Mouse (Mus musculus) c-Kit-positive CD71-positive TER-119-negative erythroid progenitor cells, embryonic 14.5 days (primary cell): ENCODE results near the gene Ccdc125.
A peak's percentile ranks its signal among the peaks of the same experiment; 100 is the strongest.
"Not testable (repeated sequence)": the region's sequence is repeated elsewhere in the genome, so short reads cannot be mapped to it uniquely, and the experiment has no call there.

Experiments
- DNase-seq: peaks from one replicate; pipeline ENCODE4 v3.0.0-alpha.2; 2013; ENCODE audit warnings: low read depth

The Ccdc125 gene

DNA sequence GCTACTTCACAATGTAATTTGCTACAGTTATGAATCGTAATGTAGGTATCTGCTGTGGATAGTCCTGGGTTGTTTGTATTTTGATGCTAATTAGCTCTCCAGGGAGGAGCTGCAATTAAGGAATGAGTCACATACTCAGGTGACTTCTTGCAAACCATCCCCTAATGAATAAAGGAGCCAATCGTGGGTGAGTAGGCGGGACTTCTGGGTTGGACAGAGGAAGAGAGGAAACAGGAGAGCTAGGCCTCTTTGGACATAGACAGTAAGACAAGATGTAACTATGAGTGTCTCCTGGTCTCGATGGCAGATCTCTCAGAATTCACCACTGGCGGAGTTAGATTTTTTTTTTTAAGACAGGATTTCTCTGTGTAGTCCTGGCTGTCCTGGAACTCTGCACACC lies 52.1 kb downstream of the Ccdc125 start:
- DNase-seq, result no peak

DNA sequence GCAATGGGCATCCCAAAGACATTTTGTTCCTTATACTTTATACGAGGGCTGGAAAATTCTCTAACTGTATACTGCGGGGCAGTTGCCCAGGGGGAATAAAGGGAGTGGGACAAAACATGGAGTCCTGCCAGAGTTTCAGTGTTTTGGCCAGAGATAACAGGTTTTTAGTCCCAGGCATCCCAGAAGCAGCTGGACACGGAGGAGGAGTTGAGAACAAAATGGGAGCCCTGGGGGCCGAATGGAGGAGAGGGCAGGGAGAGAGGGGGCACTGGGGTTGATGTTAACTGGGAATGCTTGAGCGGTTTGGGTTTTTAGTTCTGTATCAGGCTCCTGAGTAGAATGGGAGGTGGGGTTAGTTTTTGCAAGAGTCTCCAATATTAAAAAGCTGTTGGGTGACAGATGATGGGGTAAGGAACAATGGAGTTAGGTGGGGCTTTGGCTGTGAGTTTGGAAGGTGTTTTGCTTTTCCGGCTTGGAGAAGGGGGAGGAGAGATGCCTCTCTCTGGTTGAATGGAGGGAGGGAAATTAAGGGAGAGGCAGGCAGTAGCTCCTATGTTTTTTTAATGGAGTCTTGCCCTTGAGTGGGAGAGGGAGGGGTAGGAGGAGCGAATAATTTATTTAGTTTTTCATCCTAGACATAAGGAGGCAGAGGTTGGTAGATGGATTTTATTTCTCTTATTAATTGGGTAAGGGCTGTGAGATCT lies 54.7 kb downstream of the Ccdc125 start:
- no peak for DNase-seq

DNA sequence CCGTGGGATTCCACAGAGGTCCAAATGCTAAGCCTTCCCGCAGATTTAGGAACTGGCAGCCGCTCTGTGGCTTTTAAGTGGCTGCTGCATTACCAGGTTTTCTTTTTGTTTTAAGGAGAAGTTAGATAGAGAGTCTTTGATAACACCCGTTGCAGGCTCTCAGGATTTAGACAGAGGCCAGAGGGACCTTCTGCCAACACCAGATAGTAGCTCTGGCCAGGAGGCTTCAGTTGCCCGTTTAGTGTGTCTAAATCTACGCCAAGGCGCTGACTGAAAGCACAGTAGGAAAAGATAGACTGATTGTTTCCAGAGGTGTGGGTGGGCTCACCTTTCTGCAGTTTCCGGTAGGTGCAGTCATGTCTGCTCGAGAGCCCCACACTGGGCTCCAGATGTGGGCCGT lies 55.7 kb downstream of the Ccdc125 start:
- DNase-seq, result peak; percentile 57

GRCm38 (mm10) chr13:100728086-100728485 lies 58.6 kb downstream of the Ccdc125 start:
- no peak for DNase-seq

DNA sequence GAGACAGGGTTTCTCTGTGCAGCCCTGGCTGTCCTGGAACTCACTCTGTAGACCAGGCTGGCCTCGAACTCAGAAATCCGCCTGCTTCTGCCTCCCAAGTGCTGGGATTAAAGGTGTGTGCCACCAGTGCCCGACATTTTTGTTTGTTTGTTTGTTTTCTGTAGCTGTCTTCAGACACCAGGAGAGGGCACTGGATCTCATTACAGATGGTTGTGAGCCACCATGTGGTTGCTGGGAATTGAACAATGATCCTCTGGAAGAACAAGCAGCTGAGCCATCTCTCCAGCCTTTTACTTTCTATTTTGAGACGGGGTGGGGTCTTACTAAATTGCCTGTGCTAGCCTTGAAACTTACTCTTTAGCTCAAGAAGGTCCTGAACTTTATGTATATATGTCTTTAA lies 59.0 kb downstream of the Ccdc125 start:
- DNase-seq, result not testable (repeated sequence)

DNA sequence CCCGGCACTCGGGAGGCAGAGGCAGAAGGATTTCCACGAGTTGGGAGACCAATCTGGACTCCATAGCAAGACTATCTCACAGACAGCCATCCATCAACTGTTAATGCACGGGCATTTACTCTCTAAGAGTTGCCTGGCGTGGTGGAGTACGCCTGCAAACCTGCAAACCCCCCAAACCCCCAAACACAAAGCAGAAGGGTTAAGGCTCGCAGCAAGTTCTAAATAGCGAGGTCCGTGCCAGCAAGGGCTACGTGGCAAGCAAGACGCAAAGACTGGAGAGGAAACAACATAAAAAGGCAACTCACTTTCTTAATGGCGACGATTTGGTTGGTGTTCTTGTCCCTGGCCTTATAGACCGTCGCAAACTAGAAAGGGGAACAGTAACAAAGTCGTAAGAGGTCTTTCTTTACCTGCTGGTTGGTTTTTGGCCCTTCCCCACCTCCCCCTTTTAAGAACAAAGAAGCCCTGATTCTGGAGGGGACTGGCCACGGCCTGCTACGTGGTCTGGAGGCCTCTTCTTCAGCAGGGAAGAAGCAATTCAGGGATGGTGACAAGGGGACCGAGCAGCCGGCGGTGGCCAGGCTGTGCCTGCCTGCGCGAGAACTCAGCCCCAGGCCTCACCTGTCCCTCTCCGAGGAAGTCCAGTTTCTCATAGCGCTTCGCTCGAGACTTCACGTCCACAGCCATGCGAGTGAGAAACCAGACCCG lies 60.8 kb downstream of the Ccdc125 start:
- no peak for DNase-seq

- DNase-seq, result peak; percentile 92
These were observed 61.3 kb downstream of the Ccdc125 start, which contains the start of gene Cdk7 for GRCm38 (mm10) chr13:100730861-100731176. Cdk7 (minus strand) TSS chr13:100730939.

- not testable (repeated sequence) for DNase-seq
These were observed 62.0 kb downstream of the Ccdc125 start for GRCm38 (mm10) chr13:100731462-100732046.

DNA sequence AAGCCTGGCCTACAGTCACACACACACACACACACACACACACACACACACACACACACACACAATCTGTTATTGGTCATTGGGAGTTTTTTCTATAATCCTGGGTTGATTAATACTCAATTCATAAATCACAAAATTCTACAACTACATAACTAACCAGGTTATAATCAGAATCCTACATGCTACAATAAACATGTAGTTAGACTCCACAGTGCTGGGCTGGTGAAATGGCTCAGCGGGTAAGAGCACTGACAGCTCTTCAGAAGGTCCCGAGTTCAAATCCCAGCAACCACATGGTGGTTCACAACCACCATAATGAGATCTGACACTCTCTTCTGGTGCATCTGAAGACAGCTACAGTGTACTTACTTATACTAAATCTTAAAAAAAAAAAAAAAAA lies 63.2 kb downstream of the Ccdc125 start:
- DNase-seq, result no peak

DNA sequence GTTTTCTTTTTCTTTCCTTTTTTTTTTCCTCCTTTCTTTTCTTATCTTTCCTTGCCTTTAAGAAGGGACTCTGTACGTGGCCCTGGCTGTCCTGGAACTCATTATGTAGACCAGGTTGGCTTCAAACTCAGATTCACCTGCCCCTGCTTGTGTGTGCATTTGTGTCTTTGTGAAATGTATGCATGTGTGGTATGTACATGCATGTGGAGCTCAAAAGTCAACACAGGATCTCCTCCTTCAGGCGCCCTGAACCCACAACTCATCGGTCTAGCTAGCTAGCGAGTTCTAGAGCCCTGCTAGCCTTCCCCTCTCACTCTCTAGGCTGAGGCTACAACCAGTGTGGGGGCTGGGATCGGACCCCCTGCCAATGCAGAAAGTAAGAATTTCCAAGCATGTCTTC lies 73.3 kb downstream of the Ccdc125 start:
- no peak for DNase-seq

- no peak for DNase-seq
These were observed 74.0 kb downstream of the Ccdc125 start for GRCm38 (mm10) chr13:100743346-100744035.

- DNase-seq, result peak; percentile 95
These were observed 74.7 kb downstream of the Ccdc125 start, which contains the start of gene Mrps36 for GRCm38 (mm10) chr13:100744036-100744744. Mrps36 (minus strand) TSS chr13:100744659.

GRCm38 (mm10) chr13:100746090-100746489 lies 76.6 kb downstream of the Ccdc125 start:
- no peak for DNase-seq
